Mouse (Mus musculus): ENCODE results near the gene Tmem41b.

DNA sequence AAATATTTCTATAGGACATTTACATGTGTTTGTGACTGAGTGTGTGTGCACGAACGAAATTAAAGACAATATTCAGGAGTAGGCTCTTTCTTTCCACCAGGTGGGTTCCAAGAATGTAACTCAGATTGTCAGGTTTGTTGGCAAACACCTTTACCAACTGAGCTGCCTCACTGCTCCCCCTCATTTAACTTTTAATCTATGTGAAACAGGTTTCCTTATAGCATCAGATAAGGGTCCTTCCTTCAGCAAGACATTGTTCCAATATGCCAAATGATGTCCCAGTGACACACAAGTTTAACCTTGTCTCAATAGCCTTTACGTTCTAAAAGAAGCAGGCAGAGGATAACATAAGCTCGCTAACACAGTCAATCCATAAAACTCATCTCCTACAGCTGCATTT, 63.8 kb downstream of the Tmem41b start:
- TF ChIP-seq CTCF (IDR thresholded peaks at IDR 0.05; ENCODE audit: insufficient read depth, low read depth, low read length) (no peak), POLR2A (IDR thresholded peaks at IDR 0.05; ENCODE audit: insufficient read depth, low read depth, low read length) (no peak)
